Mouse (Mus musculus): ENCODE data around the gene Ces2f.

- no peak for TF ChIP-seq CTCF (conservative IDR thresholded peaks at IDR 0.05; ENCODE audit: low read length)
- no peak for TF ChIP-seq NANOG (IDR thresholded peaks at IDR 0.05; ENCODE audit: borderline replicate concordance, low read length)
These were observed at the start of gene Ces2f for GRCm38 (mm10) chr8:104947056-104947455.

All from E14TG2a.4 (cell line).